Mouse (Mus musculus): ENCODE measurements around the gene Tbc1d1. TPM values are rescaled to one million over a fixed set of nuclear protein-coding genes. Genes with fewer than 3 reads are reported as not detected.

The Tbc1d1 gene
- 17.0 and 18.4 TPM in 2 replicates for polyA plus RNA-seq (2012; rRNA removed)

- 20% methylated on average over 11 of the region's 11 CpGs for WGBS
- TF ChIP-seq POLR2A (IDR thresholded peaks at IDR 0.05; ENCODE audit: control insufficient read depth, extremely low read depth, insufficient read depth, low read length, poor library complexity), result no peak
- no peak for TF ChIP-seq CTCF (IDR thresholded peaks at IDR 0.05; ENCODE audit: borderline replicate concordance, control insufficient read depth, extremely low read depth, insufficient read depth, low read length, poor library complexity)
- no peak within 1 kb of the TSS for H3K27ac ChIP-seq (ENCODE audit: control insufficient read depth, insufficient read depth, low read length)
- peaks cover 24% of the 10 kb centered on the region for H3K4me1 ChIP-seq (replicated peaks; ENCODE audit: control insufficient read depth, insufficient read depth, low read length)
- H3K4me3 ChIP-seq (ENCODE audit: control insufficient read depth, insufficient read depth, low read length), result no peak within 1 kb of the TSS
- H3K27me3 ChIP-seq (ENCODE audit: control insufficient read depth, insufficient read depth, low read length), result peaks cover 7% of the 10 kb centered on the region; the same call in 1 of the 2 replicates
- peak; percentile 23 for DNase-seq
- H3K36me3 ChIP-seq (ENCODE audit: control insufficient read depth, insufficient read depth, low read length), result no peaks in the 10 kb centered on the region
These were observed at the start of gene Tbc1d1 for GRCm38 (mm10) chr5:64155861-64156550. Gene Tbc1d1 (plus strand): TSS chr5:64156305.

- Histone ChIP-seq H3K36me3 (ENCODE audit: control insufficient read depth, insufficient read depth, low read length) (peaks cover 4% of the 10 kb centered on the region; the same call in 1 of the 2 replicates), H3K27me3 (ENCODE audit: control insufficient read depth, insufficient read depth, low read length) (no peaks in the 10 kb centered on the region), H3K27ac (ENCODE audit: control insufficient read depth, insufficient read depth, low read length) (no peak overlapping the region), H3K4me1 (replicated peaks; ENCODE audit: control insufficient read depth, insufficient read depth, low read length) (no peaks in the 10 kb centered on the region), H3K4me3 (ENCODE audit: control insufficient read depth, insufficient read depth, low read length) (no peak overlapping the region)
- 77% methylated on average over 11 of the region's 11 CpGs for WGBS
- TF ChIP-seq POLR2A (IDR thresholded peaks at IDR 0.05; ENCODE audit: control insufficient read depth, extremely low read depth, insufficient read depth, low read length, poor library complexity) (no peak), CTCF (IDR thresholded peaks at IDR 0.05; ENCODE audit: borderline replicate concordance, control insufficient read depth, extremely low read depth, insufficient read depth, low read length, poor library complexity) (no peak)
- no peak for DNase-seq
These were observed 48.4 kb upstream of the Tbc1d1 start for GRCm38 (mm10) chr5:64107596-64108289.

- Histone ChIP-seq H3K27ac (ENCODE audit: control insufficient read depth, insufficient read depth, low read length) (no peak overlapping the region), H3K36me3 (ENCODE audit: control insufficient read depth, insufficient read depth, low read length) (peaks cover 4% of the 10 kb centered on the region; the same call in 1 of the 2 replicates), H3K4me1 (replicated peaks; ENCODE audit: control insufficient read depth, insufficient read depth, low read length) (peaks cover 4% of the 10 kb centered on the region; the same call in 1 of the 2 replicates), H3K27me3 (ENCODE audit: control insufficient read depth, insufficient read depth, low read length) (no peaks in the 10 kb centered on the region), H3K4me3 (ENCODE audit: control insufficient read depth, insufficient read depth, low read length) (no peak overlapping the region)
- TF ChIP-seq CTCF (IDR thresholded peaks at IDR 0.05; ENCODE audit: borderline replicate concordance, control insufficient read depth, extremely low read depth, insufficient read depth, low read length, poor library complexity) (no peak), POLR2A (IDR thresholded peaks at IDR 0.05; ENCODE audit: control insufficient read depth, extremely low read depth, insufficient read depth, low read length, poor library complexity) (no peak)
- WGBS, result 78% methylated on average over 3 of the region's 3 CpGs
- no peak for DNase-seq
These were observed 46.9 kb upstream of the Tbc1d1 start for GRCm38 (mm10) chr5:64109217-64109616.

- peaks cover 4% of the 10 kb centered on the region; the same call in 1 of the 2 replicates for H3K36me3 ChIP-seq (ENCODE audit: control insufficient read depth, insufficient read depth, low read length)
- H3K27ac ChIP-seq (ENCODE audit: control insufficient read depth, insufficient read depth, low read length), result no peak overlapping the region
- DNase-seq, result no peak
- H3K4me3 ChIP-seq (ENCODE audit: control insufficient read depth, insufficient read depth, low read length), result no peak overlapping the region
- peaks cover 4% of the 10 kb centered on the region; the same call in 1 of the 2 replicates for H3K4me1 ChIP-seq (replicated peaks; ENCODE audit: control insufficient read depth, insufficient read depth, low read length)
- 93% methylated on average over 3 of the region's 3 CpGs for WGBS
- no peaks in the 10 kb centered on the region for H3K27me3 ChIP-seq (ENCODE audit: control insufficient read depth, insufficient read depth, low read length)
- no peak for TF ChIP-seq CTCF (IDR thresholded peaks at IDR 0.05; ENCODE audit: borderline replicate concordance, control insufficient read depth, extremely low read depth, insufficient read depth, low read length, poor library complexity)
- TF ChIP-seq POLR2A (IDR thresholded peaks at IDR 0.05; ENCODE audit: control insufficient read depth, extremely low read depth, insufficient read depth, low read length, poor library complexity), result no peak
These were observed 43.7 kb upstream of the Tbc1d1 start for GRCm38 (mm10) chr5:64112360-64112759.

GRCm38 (mm10) chr5:64114210-64114609 is 41.9 kb upstream of the Tbc1d1 start:
- Histone ChIP-seq H3K4me1 (replicated peaks; ENCODE audit: control insufficient read depth, insufficient read depth, low read length) (peaks cover 4% of the 10 kb centered on the region; the same call in 1 of the 2 replicates), H3K4me3 (ENCODE audit: control insufficient read depth, insufficient read depth, low read length) (no peak overlapping the region), H3K27ac (ENCODE audit: control insufficient read depth, insufficient read depth, low read length) (no peak overlapping the region), H3K27me3 (ENCODE audit: control insufficient read depth, insufficient read depth, low read length) (no peaks in the 10 kb centered on the region), H3K36me3 (ENCODE audit: control insufficient read depth, insufficient read depth, low read length) (peaks cover 4% of the 10 kb centered on the region; the same call in 1 of the 2 replicates)
- TF ChIP-seq CTCF (IDR thresholded peaks at IDR 0.05; ENCODE audit: borderline replicate concordance, control insufficient read depth, extremely low read depth, insufficient read depth, low read length, poor library complexity) (no peak), POLR2A (IDR thresholded peaks at IDR 0.05; ENCODE audit: control insufficient read depth, extremely low read depth, insufficient read depth, low read length, poor library complexity) (no peak)
- WGBS, result 88% methylated on average over 6 of the region's 6 CpGs
- DNase-seq, result no peak

GRCm38 (mm10) chr5:64117191-64117590 is 38.9 kb upstream of the Tbc1d1 start:
- DNase-seq, result no peak
- H3K4me3 ChIP-seq (ENCODE audit: control insufficient read depth, insufficient read depth, low read length), result no peak overlapping the region
- no peak overlapping the region for H3K27ac ChIP-seq (ENCODE audit: control insufficient read depth, insufficient read depth, low read length)
- H3K4me1 ChIP-seq (replicated peaks; ENCODE audit: control insufficient read depth, insufficient read depth, low read length), result peaks cover 4% of the 10 kb centered on the region; the same call in 1 of the 2 replicates
- no peak for TF ChIP-seq CTCF (IDR thresholded peaks at IDR 0.05; ENCODE audit: borderline replicate concordance, control insufficient read depth, extremely low read depth, insufficient read depth, low read length, poor library complexity)
- no peak for TF ChIP-seq POLR2A (IDR thresholded peaks at IDR 0.05; ENCODE audit: control insufficient read depth, extremely low read depth, insufficient read depth, low read length, poor library complexity)
- H3K36me3 ChIP-seq (ENCODE audit: control insufficient read depth, insufficient read depth, low read length), result no peaks in the 10 kb centered on the region
- WGBS, result 98% methylated on average over 1 of the region's 1 CpGs
- no peaks in the 10 kb centered on the region for H3K27me3 ChIP-seq (ENCODE audit: control insufficient read depth, insufficient read depth, low read length)
